Mouse (Mus musculus): ENCODE measurements at regions not wholly inside any gene's neighbourhood (a gene's known extent, or its start where the extent isn't known, plus 50 kb on each side); places are given as distances from the start of the nearest gene placed in this dataset.

DNA sequence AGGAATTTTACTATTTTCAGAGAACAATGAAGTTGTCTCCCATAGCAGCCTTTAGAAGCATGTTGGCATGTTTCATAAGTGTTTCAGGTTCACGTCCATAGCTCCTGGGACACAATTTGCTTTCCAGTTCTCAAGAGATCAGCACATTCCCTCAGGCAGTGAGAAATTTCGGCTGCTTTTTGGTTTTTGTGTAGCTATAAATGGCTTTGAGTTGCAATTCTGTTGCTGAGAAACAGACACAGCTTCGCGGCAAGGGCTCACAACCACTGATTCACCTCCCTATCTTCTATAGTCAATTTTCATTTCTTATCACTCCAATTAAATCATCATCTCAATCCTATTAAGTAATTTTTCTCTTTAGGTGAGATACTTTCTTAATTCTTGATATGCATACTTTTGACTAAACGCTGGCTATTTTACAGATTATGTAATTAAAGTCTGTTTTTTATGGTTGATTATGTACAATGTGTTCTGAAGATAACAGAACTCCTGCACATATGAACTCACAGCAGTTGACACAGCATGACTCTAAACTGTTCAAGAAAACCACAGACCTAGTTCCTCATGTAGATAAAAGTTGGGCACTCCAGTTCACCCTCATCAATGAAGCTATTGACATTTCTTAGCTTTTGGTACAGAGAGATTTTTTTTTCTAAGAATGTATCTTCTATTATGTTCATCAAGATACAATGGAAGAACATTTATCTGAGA lies 694.1 kb upstream of the Gm21833 start:
- DNase-seq (ENCODE audit: low spot score in 2 of 2) = peak; percentile 27 to 32

GRCm38 (mm10) chr16:82135255-82135654 lies 692.9 kb upstream of the Gm21833 start:
- DNase-seq (ENCODE audit: low spot score in 2 of 2) = no peak

DNA sequence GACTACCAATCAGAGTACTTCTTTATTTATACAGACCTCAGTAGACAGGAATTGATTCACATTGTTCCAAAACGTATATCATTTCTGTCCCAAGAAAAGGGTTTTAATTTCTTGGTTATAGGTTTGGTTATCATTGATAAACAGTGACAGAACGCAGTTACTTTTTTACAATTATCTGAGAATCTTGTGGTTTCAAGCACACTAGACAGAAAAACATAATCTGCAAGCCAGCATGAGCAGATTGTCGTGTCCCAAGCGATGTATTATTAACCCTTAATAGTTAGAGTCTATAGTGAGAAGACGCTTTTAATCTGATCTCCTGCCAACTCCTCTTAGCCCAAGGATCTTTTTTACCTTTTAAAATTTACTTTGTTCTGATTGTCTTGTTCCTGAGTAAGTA lies 645.4 kb upstream of the Gm21833 start:
- DNase-seq (ENCODE audit: low spot score in 2 of 2) = no peak

DNA sequence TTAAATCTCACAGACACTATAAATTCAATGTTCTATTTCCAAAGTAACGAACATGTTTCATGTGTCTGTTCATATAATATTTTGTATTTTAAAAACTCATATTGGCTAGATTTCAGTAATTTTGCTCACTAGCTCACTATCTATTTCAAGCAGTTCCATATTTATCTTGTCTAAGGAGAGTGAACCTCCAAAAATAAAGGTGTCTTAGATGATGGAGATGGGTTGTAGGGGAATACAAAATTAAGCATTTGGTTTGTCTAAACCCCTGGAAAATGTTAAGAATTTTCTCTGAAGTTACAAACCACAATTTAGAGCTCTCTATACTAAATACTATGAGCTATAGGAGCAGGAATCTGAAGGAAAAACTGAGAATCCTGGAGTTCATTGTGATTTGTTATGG lies 595.3 kb upstream of the Gm21833 start:
- no peak for DNase-seq (ENCODE audit: low spot score in 2 of 2)

GRCm38 (mm10) chr16:82243851-82244250 lies 584.3 kb upstream of the Gm21833 start:
- no peak for DNase-seq (ENCODE audit: low spot score in 2 of 2)

Data from right cerebral cortex, postnatal 10 days (tissue).